Mouse (Mus musculus) B cell, adult 62 days (primary cell): ENCODE measurements around the gene Hltf. TPM values are rescaled to one million over a fixed set of nuclear protein-coding genes. Genes with fewer than 3 reads are reported as not detected.

Experiments
- total RNA-seq: library from RNA; stranded (reverse); gene quantifications from 4 replicates; pipeline ENCODE4 v1.2.4, GENCODE M21; 2023

Hltf gene
- total RNA-seq, result 59.7 to 65.6 TPM (median 63.0 TPM) in 4 replicates

GRCm38 (mm10) chr3:20057306-20058196 lies at the start of gene Hltf:
TSS of gene Hltf (plus strand) at chr3:20057811.

DNA sequence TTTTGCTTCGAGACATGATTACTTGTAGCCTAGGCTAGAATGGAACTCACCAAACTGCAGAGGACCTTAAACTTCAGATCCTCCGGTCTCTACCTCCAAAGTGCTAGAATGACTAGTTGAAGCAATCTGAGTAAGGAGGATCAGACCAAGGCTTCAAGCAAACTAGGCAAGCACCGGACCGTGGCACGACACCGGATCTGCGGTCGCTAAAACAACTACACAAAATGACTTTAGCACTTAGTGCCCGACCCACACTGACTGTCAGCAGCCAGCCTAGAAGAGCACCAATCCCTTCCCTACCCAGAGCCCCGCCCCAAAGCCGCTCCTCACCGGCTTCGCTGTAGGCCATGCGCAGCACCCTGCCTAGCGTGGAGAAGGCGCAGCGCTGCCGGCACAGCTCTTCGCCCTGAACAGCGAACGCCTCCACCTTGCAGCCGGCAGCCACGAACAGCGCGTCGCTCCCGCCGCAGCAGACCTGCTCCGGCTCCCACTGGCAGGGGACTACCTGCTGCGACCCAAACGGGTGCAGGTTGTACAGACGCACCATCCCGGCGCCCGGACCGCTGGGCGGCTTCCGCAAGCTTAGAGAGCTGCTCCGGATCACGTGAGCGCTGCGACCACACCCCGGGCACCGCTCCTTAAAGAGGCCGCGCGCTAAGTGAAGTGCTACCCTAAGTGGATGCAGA lies 22.7 kb upstream of the Hltf start, which contains the start of gene Hps3:
Gene Hps3 (minus strand): TSS at position 597 of the 686 bp plus-strand sequence.

GRCm38 (mm10) chr3:20154531-20155367 lies 97.1 kb downstream of the Hltf start, which contains the start of gene Gyg:
TSS of gene Gyg (minus strand) at chr3:20155317.

Other genes starting within 250 kb of the Hltf start
- gene Cp, start 100.8 kb upstream of the Hltf start, total RNA-seq, result 0.35 TPM in 1 of 4 replicates, not detected in the others
- 125 to 140 TPM (median 129 TPM) in 4 replicates for gene Hps3, start 22.5 kb upstream of the Hltf start, total RNA-seq
- 21.3 to 24.2 TPM (median 23.4 TPM) in 4 replicates for gene Gyg, start 97.5 kb downstream of the Hltf start, total RNA-seq
- gene Cpa3, start 184.4 kb downstream of the Hltf start, total RNA-seq, result 0.50 TPM in 1 of 4 replicates, not detected in the others
- gene Cpb1, start 217.9 kb downstream of the Hltf start, total RNA-seq, result not detected in 4 replicates